Mouse (Mus musculus): ENCODE measurements around the gene Sdk1.

- TF ChIP-seq UBTF (IDR thresholded peaks at IDR 0.05; ENCODE audit: borderline replicate concordance, insufficient read depth, low read depth, low read length) (no peak), ZC3H11A (IDR thresholded peaks at IDR 0.05; ENCODE audit: low read depth, low read length) (no peak), POLR2A (IDR thresholded peaks at IDR 0.05; ENCODE audit: control insufficient read depth in 1 of 2, insufficient read depth in 1 of 2, low read depth in 1 of 2, low read length in 2 of 2, poor library complexity in 1 of 2) (no peak), SMC3 (IDR thresholded peaks at IDR 0.05; ENCODE audit: low read depth, low read length) (no peak), NRF1 (IDR thresholded peaks at IDR 0.05; ENCODE audit: insufficient read depth, low read depth, low read length, poor library complexity, severe bottlenecking) (no peak), ETS1 (IDR thresholded peaks at IDR 0.05; ENCODE audit: low read depth, low read length) (no peak), POLR2AphosphoS2 (IDR thresholded peaks at IDR 0.05; ENCODE audit: low read length) (no peak), CTCF (IDR thresholded peaks at IDR 0.05 in 2 of 3, conservative IDR thresholded peaks at IDR 0.05 in 1 of 3; ENCODE audit: control insufficient read depth in 1 of 3, insufficient read depth in 1 of 3, low read depth in 2 of 3, low read length in 3 of 3, poor library complexity in 1 of 3, severe bottlenecking in 1 of 3) (no peak)
Observed at GRCm38 (mm10) chr5:141345476-141345875, 104.2 kb downstream of the Sdk1 start.

Measured in MEL (cell line).